Mouse (Mus musculus): ENCODE data around the gene Hist1h3f.
"Not testable (repeated sequence)": the region's sequence is repeated elsewhere in the genome, so short reads cannot be mapped to it uniquely, and the experiment has no call there.

Gene Hist1h3f

GRCm38 (mm10) chr13:23536076-23536822 lies 7.6 kb upstream of the Hist1h3f start:
- no peak for DNase-seq (ENCODE audit: extremely low spot score, low read depth, low spot score)

GRCm38 (mm10) chr13:23537006-23537710 lies 6.7 kb upstream of the Hist1h3f start:
- DNase-seq (ENCODE audit: extremely low spot score, low read depth, low spot score): no peak

GRCm38 (mm10) chr13:23538249-23538648 lies 5.6 kb upstream of the Hist1h3f start:
- no peak for DNase-seq (ENCODE audit: extremely low spot score, low read depth, low spot score)

GRCm38 (mm10) chr13:23539821-23540220 lies 4.0 kb upstream of the Hist1h3f start:
- DNase-seq (ENCODE audit: extremely low spot score, low read depth, low spot score): not testable (repeated sequence)

GRCm38 (mm10) chr13:23541497-23541896 lies 2.4 kb upstream of the Hist1h3f start:
- no peak for DNase-seq (ENCODE audit: extremely low spot score, low read depth, low spot score)

GRCm38 (mm10) chr13:23542225-23542980 lies 1.4 kb upstream of the Hist1h3f start:
- not testable (repeated sequence) for DNase-seq (ENCODE audit: extremely low spot score, low read depth, low spot score)

GRCm38 (mm10) chr13:23542999-23543607 lies 749 bp upstream of the Hist1h3f start, which contains the start of gene Hist1h2bh:
Hist1h2bh (minus strand) TSS chr13:23543392.
- not testable (repeated sequence) for DNase-seq (ENCODE audit: extremely low spot score, low read depth, low spot score)

GRCm38 (mm10) chr13:23544787-23545120 lies 902 bp downstream of the Hist1h3f start:
- not testable (repeated sequence) for DNase-seq (ENCODE audit: extremely low spot score, low read depth, low spot score)

GRCm38 (mm10) chr13:23546694-23547093 lies 2.8 kb downstream of the Hist1h3f start:
- no peak for DNase-seq (ENCODE audit: extremely low spot score, low read depth, low spot score)

GRCm38 (mm10) chr13:23550761-23551145 lies 6.9 kb downstream of the Hist1h3f start:
- no peak for DNase-seq (ENCODE audit: extremely low spot score, low read depth, low spot score)

- not testable (repeated sequence) for DNase-seq (ENCODE audit: extremely low spot score, low read depth, low spot score)
Observed at GRCm38 (mm10) chr13:23551146-23551834, 7.4 kb downstream of the Hist1h3f start, which contains the start of gene Hist1h4f. Hist1h4f (minus strand) TSS chr13:23551648.

- no peak for DNase-seq (ENCODE audit: extremely low spot score, low read depth, low spot score)
Observed at GRCm38 (mm10) chr13:23551931-23552914, 8.4 kb downstream of the Hist1h3f start.

- DNase-seq (ENCODE audit: extremely low spot score, low read depth, low spot score): no peak
Observed at GRCm38 (mm10) chr13:23552962-23553361, 9.1 kb downstream of the Hist1h3f start, which contains the start of gene Hist1h1d. Hist1h1d (plus strand) TSS chr13:23553262.

- DNase-seq (ENCODE audit: extremely low spot score, low read depth, low spot score): no peak
Observed at GRCm38 (mm10) chr13:23554393-23554792, 10.5 kb downstream of the Hist1h3f start.

- DNase-seq (ENCODE audit: extremely low spot score, low read depth, low spot score): no peak
Observed at GRCm38 (mm10) chr13:23554925-23555838, 11.3 kb downstream of the Hist1h3f start.

- no peak for DNase-seq (ENCODE audit: extremely low spot score, low read depth, low spot score)
Observed at GRCm38 (mm10) chr13:23555839-23556416, 12.1 kb downstream of the Hist1h3f start.

- DNase-seq (ENCODE audit: extremely low spot score, low read depth, low spot score): no peak
Observed at GRCm38 (mm10) chr13:23556906-23557305, 13.1 kb downstream of the Hist1h3f start.

GRCm38 (mm10) chr13:23560699-23561098 lies 16.8 kb downstream of the Hist1h3f start:
- DNase-seq (ENCODE audit: extremely low spot score, low read depth, low spot score): not testable (repeated sequence)

Data from hindlimb bud, embryonic 11.5 days (tissue).